7 mouse cellular contexts compared by ENCODE assay signal in the genomic region with DNA sequence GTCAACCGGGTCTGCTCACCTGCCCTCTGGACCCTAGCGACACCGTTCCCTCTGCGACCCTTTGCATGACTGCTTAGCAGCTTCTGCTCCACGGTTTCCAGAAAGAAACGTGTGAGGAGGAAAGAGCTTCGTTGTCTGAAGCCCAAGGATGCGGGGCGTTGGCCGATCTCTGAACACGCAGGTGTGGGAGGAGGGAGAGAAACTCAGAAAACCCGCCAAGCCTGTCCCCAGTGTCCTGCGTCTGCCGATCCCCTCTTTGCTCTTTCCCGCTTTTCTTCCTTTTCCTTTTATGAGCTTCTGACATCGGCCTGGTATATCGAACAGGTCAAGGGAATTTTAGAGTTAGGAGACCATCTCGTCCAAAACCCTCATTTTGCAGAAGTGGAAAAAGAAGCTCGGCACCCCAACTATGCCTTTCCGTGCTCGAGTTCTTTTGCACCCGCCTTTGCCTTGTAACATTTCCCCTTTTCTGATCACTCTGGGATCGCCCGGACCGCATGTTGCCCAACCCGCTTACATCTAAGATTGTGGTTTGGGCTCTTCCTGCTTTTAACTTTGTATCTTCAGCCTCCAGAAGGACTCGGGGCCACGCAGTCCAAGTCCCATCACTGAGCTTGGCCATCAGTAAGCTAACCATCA. TPM values are rescaled to one million over a fixed set of nuclear protein-coding genes. Genes with fewer than 3 reads are reported as not detected.
DNase-seq lines count a peak whose midpoint lies in the region; ATAC-seq and TF ChIP-seq lines count a peak whose summit lies in the region.

No protein-coding gene starts in this region.

- no peak for ATAC-seq in heart, embryonic 13.5 days (ENCODE audit: extremely low read depth, insufficient number of reproducible peaks, low FRiP score, low TSS enrichment)
- no peak for ATAC-seq in liver, embryonic 12.5 days

- H3K36me3 ChIP-seq in E14TG2a.4 (ENCODE audit: insufficient read depth, low read length) (peaks cover 24% of the 10 kb centered on the region), myocyte (ENCODE audit: control insufficient read depth, insufficient read depth) (peaks cover 5% of the 10 kb centered on the region)
- peaks cover 17% of the 10 kb centered on the region for H3K36me3 ChIP-seq in heart, embryonic 13.5 days
- peaks cover 25% of the 10 kb centered on the region for H3K36me3 ChIP-seq in liver, embryonic 12.5 days

- no peak for DNase-seq in natural killer cell, adult 2 months (ENCODE audit: low spot score in 2 of 2)
- DNase-seq in frontal cortex, postnatal 14 days (ENCODE audit: low spot score in 2 of 2), result no peak

- peak overlapping the region; percentile 20 for H3ac ChIP-seq in myocyte (ENCODE audit: control insufficient read depth, insufficient read length)

- H3K27ac ChIP-seq in bone marrow, adult 2 months (ENCODE audit: control insufficient read depth, insufficient read depth, low read depth, low read length, poor library complexity), result peak overlapping the region; percentile 72
- H3K27ac ChIP-seq in heart, embryonic 13.5 days (replicated peaks), result peak overlapping the region; percentile 46; the same call in 1 of the 2 replicates
- H3K27ac ChIP-seq in liver, embryonic 12.5 days, result peak overlapping the region; percentile 82

- H3K9me3 ChIP-seq in E14TG2a.4 (ENCODE audit: low read length), result no peaks in the 10 kb centered on the region
- no peaks in the 10 kb centered on the region for H3K9me3 ChIP-seq in heart, embryonic 13.5 days
- no peaks in the 10 kb centered on the region for H3K9me3 ChIP-seq in liver, embryonic 12.5 days (replicated peaks)

- TF ChIP-seq CTCF in E14TG2a.4 (conservative IDR thresholded peaks at IDR 0.05; ENCODE audit: low read length), result no peak
- TF ChIP-seq CTCF in bone marrow, adult 2 months (IDR thresholded peaks at IDR 0.05; ENCODE audit: control insufficient read depth, insufficient read depth, low read length), result no peak

- peaks cover 31% of the 10 kb centered on the region for H3K4me1 ChIP-seq in E14TG2a.4 (replicated peaks; ENCODE audit: low read depth, low read length)
- no peaks in the 10 kb centered on the region; the same call in 1 of the 2 replicates for H3K4me1 ChIP-seq in bone marrow, adult 2 months (ENCODE audit: control insufficient read depth, insufficient read depth, low read length)
- peaks cover 26% of the 10 kb centered on the region for H3K4me1 ChIP-seq in heart, embryonic 13.5 days
- H3K4me1 ChIP-seq in liver, embryonic 12.5 days, result peaks cover 47% of the 10 kb centered on the region

- peak overlapping the region; percentile 95 for H3K4me2 ChIP-seq in heart, embryonic 13.5 days
- peak overlapping the region; percentile 93 for H3K4me2 ChIP-seq in liver, embryonic 12.5 days
- peak overlapping the region; percentile 86 for H3K4me2 ChIP-seq in myocyte (ENCODE audit: low read depth)

- H3K79me2 ChIP-seq in myocyte (ENCODE audit: control insufficient read depth, insufficient read depth), result peaks cover 32% of the 10 kb centered on the region

- peak overlapping the region; percentile 95 for H3K9ac ChIP-seq in heart, embryonic 13.5 days
- peak overlapping the region; percentile 100 for H3K9ac ChIP-seq in liver, embryonic 12.5 days

- H3K4me3 ChIP-seq in E14TG2a.4 (replicated peaks; ENCODE audit: low read length), result peak overlapping the region; percentile 88
- peak overlapping the region; percentile 78 for H3K4me3 ChIP-seq in bone marrow, adult 2 months (replicated peaks; ENCODE audit: control insufficient read depth, low read depth, low read length)
- H3K4me3 ChIP-seq in heart, embryonic 13.5 days, result peak overlapping the region; percentile 88
- peak overlapping the region; percentile 84 for H3K4me3 ChIP-seq in liver, embryonic 12.5 days
- H3K4me3 ChIP-seq in myocyte, result peak overlapping the region; percentile 75

- under 1% methylated on average over 28 of the region's 28 CpGs for WGBS in bone marrow, adult 2 months
- under 1% methylated on average over 28 of the region's 28 CpGs for WGBS in heart, embryonic 13.5 days
- WGBS in liver, embryonic 12.5 days (ENCODE audit: insufficient replicate concordance), result under 1% methylated on average over 28 of the region's 28 CpGs

- H3K27me3 ChIP-seq in E14TG2a.4 (ENCODE audit: insufficient read depth, low read length) (peaks cover 41% of the 10 kb centered on the region), myocyte (ENCODE audit: control insufficient read depth, insufficient read depth, insufficient read length) (no peaks in the 10 kb centered on the region)
- no peaks in the 10 kb centered on the region for H3K27me3 ChIP-seq in heart, embryonic 13.5 days (replicated peaks)
- peaks cover 32% of the 10 kb centered on the region for H3K27me3 ChIP-seq in liver, embryonic 12.5 days (replicated peaks)

- 0 out of 2 replicates have a peak, but pooled peaks have one; percentile 16 for TF ChIP-seq POLR2A in bone marrow, adult 2 months (IDR thresholded peaks at IDR 0.05; ENCODE audit: borderline replicate concordance, control insufficient read depth, low read depth, low read length)
- TF ChIP-seq POLR2A in myocyte (IDR thresholded peaks at IDR 0.05; ENCODE audit: insufficient read length, low read depth), result peak; percentile 17

TF ChIP-seq in myocyte, 11 proteins besides CTCF, POLR2A, EP300 and RAD21:
- TF ChIP-seq CEBPB (IDR thresholded peaks at IDR 0.05; ENCODE audit: insufficient read depth, poor library complexity, severe bottlenecking) (no peak), USF1 (IDR thresholded peaks at IDR 0.05; ENCODE audit: low read depth) (no peak), POLR2AphosphoS2 (IDR thresholded peaks at IDR 0.05; ENCODE audit: insufficient read length, low read depth) (no peak), TCF3 (IDR thresholded peaks at IDR 0.05; ENCODE audit: insufficient read length, low read depth) (no peak), E2F4 (IDR thresholded peaks at IDR 0.05; ENCODE audit: insufficient read depth) (no peak), MYOD1 (IDR thresholded peaks at IDR 0.05; ENCODE audit: control insufficient read depth in 1 of 3, insufficient read length in 2 of 3, low read depth in 2 of 3) (no peak), MYOG (IDR thresholded peaks at IDR 0.05; ENCODE audit: control insufficient read depth in 1 of 3, insufficient read depth in 1 of 3, insufficient read length in 2 of 3, low read depth in 2 of 3) (no peak), TCF12 (IDR thresholded peaks at IDR 0.05; ENCODE audit: insufficient read depth, poor library complexity, severe bottlenecking) (no peak)

RNA-seq across cellular contexts. Expression of a gene that starts 0.7 kb away (rescaled TPM):
- polyA plus RNA-seq in bone marrow, adult 2 months (2011; ENCODE audit: insufficient read depth, insufficient read length, low replicate concordance, missing spikeins), result 36.3 and 38.6 TPM in 2 replicates
- polyA plus RNA-seq in heart, embryonic 13.5 days (2015; fragmentation: Nextera tagmentation; extraction: Ambion mirVana), result 18.6 and 19.9 TPM in 2 replicates
- polyA plus RNA-seq in liver, embryonic 12.5 days (2016; fragmentation: Nextera tagmentation; extraction: Ambion mirVana), result 34.5 and 38.7 TPM in 2 replicates
- 19.7 TPM for polyA plus RNA-seq in myocyte (2012; fragmentation: generic; extraction: Trizol)

RNA-seq across cellular contexts. Expression of a gene that starts 26.4 kb away (rescaled TPM):
- polyA plus RNA-seq in bone marrow, adult 2 months (2011; ENCODE audit: insufficient read depth, insufficient read length, low replicate concordance, missing spikeins), result 6.9 and 8.5 TPM in 2 replicates
- polyA plus RNA-seq in heart, embryonic 13.5 days (2015; fragmentation: Nextera tagmentation; extraction: Ambion mirVana), result 25.3 and 26.1 TPM in 2 replicates
- 2.6 and 2.8 TPM in 2 replicates for polyA plus RNA-seq in liver, embryonic 12.5 days (2016; fragmentation: Nextera tagmentation; extraction: Ambion mirVana)
- polyA plus RNA-seq in myocyte (2012; fragmentation: generic; extraction: Trizol), result 21.9 TPM

RNA-seq across cellular contexts. Expression of a gene that starts 34.3 kb away (rescaled TPM):
- 3.0 and 5.3 TPM in 2 replicates for polyA plus RNA-seq in bone marrow, adult 2 months (2011; ENCODE audit: insufficient read depth, insufficient read length, low replicate concordance, missing spikeins)
- polyA plus RNA-seq in heart, embryonic 13.5 days (2015; fragmentation: Nextera tagmentation; extraction: Ambion mirVana), result 1,256 and 1,437 TPM in 2 replicates
- polyA plus RNA-seq in liver, embryonic 12.5 days (2016; fragmentation: Nextera tagmentation; extraction: Ambion mirVana), result 0.27 and 0.86 TPM in 2 replicates
- 158 TPM for polyA plus RNA-seq in myocyte (2012; fragmentation: generic; extraction: Trizol)

Comparison
In these comparisons a context has a peak if more than half of its experiments do, and no peak if none do; other contexts are left out.
1. RNA of a gene that starts 34.3 kb away (polyA plus RNA-seq): 1,256 to 1,437 TPM in heart, embryonic 13.5 days and 158 TPM in myocyte (single experiment); 3.0 to 5.3 TPM in bone marrow, adult 2 months and 0.27 to 0.86 TPM in liver, embryonic 12.5 days; every median in the first group is over 10 times any median in the second.
2. Peak in every context shown above with its lines, with median percentiles within 50 percentile points of each other: H3K4me3 ChIP-seq, H3K27ac ChIP-seq and H3K4me2 ChIP-seq.